Mouse (Mus musculus) left cerebral cortex, postnatal 10 days (tissue): ENCODE data around the gene Tmem110. TPM values are rescaled to one million over a fixed set of nuclear protein-coding genes. Genes with fewer than 3 reads are reported as not detected.

Source experiments
- DNase-seq, 2 experiments: peaks; one replicate each; pipeline ENCODE4 v3.0.0; 2021 to 2022; ENCODE audit warnings: low spot score in 2 of 2, mixed read lengths in 1 of 2; ENCODE audit errors: extremely low spot score in 1 of 2
- intact Hi-C: fragments of 180-260 bp; cut with DNase I; formaldehyde crosslinking; loops from one replicate; pipeline ENCODE4 v1.15.1; 2025
- total RNA-seq, 2 experiments: library from RNA; stranded (reverse); gene quantifications; 2 replicates each; pipeline ENCODE4 v1.2.3; 2021

The Tmem110 gene
- total RNA-seq, 2 experiments from 2014 or later: 22.6 to 24.3 TPM

DNA sequence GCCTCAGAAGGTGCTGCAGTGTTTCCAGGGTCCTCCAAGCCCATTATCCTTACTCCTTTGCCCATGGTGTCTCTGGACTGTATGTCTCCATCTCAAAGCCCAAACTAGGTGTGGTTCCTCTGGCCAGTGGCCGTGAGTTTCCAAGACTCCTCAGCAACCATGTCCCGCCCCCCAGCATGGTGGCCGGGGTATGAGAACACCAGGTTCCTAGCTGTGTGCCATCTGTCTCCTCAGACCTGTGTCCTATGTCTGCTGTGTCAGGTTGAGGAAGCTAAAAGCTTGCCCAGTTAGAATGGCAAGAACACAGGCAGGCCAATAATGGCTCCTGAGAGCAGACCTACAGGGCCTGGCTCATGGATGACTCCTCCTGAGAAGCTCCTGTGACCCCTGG is 56.3 kb downstream of the Tmem110 start:
- DNase-seq: no peak
- intact Hi-C loops: no loop called here

DNA sequence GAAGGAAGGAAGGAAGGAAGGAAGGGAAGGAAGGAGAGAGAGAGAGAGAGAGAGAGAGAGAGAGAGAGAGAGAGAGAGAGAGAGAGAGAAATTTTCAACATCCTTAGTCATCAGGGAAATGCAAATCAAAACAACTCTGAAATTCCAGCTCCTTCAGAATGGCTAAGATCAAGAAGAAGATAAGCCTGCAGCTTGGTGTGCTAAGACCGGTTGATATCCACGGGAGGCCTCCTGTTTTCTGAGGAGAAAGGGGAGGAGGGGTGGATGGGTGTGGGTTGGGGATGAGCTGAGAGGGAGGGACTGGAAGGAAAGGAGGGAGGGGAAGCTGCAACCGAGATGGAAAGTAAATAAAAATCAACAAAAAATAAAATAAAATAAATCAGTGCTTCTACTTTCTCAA is 59.9 kb downstream of the Tmem110 start:
- intact Hi-C loops: no loop called here

DNA sequence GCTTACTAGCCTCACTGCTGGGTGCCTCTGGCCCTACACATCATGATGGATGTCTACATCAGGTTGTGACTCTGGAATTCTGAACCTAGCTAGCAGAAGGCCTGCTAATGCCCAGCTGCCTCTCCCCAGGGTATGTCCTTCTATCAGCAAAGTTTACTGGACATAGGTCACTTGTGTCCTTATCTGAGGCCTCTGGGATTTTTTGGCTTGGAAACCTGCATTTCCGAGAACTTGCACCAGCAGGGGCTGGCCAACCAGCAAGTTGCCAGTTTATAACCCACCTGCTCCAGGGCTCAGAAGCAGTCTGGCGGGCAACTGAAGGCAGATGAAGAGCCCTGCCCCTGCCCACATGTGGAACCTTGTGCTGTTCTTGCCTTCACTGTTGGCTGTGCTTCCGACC is 60.8 kb downstream of the Tmem110 start, which contains the start of gene Itih4:
Gene Itih4 (plus strand): TSS at position 273 of the 400 bp plus-strand sequence.
- DNase-seq: no peak
- intact Hi-C loops: no loop called here

More for the DNA sequence above, 59.9 kb downstream of the Tmem110 start:
- no peak for DNase-seq

DNA sequence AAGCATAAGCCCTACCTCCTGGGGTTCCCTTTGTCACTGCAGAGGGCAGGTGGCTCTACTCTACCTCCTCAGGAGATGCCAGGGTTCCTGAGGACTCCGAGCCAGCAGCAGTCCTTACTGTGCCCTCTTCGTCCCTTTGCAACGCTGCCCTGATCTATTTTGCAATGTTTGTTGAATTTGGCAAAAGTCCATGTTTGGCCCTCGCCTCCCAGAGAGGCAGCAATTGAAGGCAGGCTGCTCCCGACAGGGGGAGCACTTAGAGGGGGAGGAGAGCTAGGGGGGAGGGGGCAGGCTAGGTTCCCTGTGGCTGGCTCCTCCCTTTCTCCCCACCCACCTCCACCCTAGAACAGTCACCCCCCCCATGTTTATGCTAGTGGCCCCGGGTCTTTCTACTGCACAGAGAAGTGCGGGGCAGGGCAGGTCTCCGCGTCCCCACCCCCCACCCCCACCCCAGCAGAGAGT is 62.9 kb downstream of the Tmem110 start:
- DNase-seq: peak in 1 of 2 experiments; percentile 73
- intact Hi-C loops: no loop called here

DNA sequence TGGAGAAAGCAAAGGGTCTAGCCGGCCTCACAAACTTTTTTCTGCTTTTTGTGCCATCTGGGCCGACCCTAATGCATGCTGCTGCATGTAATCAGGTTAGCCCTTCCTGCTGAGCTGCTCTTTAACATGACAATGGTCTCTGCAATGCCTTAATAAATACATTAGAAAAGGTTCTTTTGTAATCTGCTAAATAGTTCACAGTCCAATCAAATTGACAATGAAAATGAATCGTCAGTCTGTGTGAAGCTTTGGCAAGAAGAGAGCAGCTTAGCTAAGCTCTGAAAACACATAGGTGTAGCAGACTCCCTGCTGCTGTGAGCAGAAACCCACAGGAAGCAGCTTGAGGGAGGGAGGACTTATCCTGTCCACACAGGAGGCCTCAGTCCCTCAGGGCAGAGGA is 74.6 kb downstream of the Tmem110 start:
- no peak for DNase-seq
- intact Hi-C loops: no loop called here

DNA sequence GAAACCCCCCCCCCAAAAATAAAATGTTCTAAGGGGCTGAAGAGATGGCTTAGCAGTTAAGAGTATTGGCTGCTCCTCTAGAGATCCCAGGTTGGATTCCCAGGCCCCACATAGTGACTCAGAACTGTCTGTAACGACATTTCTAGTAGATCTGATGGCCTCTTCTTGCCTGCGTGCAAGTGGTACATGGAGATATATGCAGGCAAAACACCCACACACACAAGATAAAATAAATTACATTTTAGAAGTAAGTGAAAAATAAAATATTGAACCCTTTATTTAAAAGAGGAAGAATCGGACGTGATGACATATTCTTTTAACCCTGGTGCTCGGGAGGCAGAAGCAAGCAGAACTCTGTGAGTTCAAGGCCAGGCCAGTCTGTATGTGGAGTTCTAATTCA is 77.2 kb downstream of the Tmem110 start:
- intact Hi-C loops: no loop called here
- no peak for DNase-seq

DNA sequence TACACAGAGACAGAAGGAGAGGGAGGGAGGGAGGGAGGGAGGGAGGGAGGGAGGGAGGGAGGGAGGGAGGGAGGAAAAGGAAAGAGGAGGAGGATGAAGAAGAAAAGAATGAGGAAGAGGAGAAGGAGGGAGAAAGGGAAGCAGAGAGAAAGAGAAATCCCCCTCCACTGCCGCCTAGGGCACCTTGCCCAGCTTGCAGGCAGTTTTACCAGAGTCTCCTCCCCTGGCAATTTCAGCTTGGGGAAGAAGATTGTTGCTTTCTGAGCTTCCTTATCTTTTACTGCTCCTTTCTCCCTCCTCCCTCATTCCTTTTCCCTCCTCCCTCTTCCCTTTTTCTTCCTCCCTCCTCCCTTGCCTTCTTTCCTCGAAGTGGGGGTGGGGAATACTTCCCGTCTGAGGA is 77.6 kb downstream of the Tmem110 start:
- intact Hi-C loops: no loop called here
- no peak for DNase-seq

DNA sequence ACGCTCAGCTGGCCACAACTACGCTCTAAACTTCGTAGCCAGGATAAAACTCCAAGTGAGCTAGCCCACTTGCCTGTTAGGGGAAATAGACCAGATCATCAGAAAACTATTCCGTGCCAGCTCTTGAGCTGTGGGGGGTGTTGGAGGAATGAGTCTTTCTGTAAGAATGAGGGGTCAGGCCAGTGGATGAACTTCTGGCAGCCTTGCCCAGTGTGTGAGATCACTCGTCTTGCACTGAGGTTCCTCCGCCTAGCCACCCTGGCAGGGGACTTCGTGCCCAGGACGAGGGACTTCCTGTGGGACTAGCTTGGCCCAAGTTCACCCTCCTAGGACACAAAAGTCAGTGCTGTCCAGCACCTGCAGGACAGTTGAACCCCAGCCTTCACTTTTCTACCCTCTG is 78.9 kb downstream of the Tmem110 start:
- intact Hi-C loops: no loop called here

DNA sequence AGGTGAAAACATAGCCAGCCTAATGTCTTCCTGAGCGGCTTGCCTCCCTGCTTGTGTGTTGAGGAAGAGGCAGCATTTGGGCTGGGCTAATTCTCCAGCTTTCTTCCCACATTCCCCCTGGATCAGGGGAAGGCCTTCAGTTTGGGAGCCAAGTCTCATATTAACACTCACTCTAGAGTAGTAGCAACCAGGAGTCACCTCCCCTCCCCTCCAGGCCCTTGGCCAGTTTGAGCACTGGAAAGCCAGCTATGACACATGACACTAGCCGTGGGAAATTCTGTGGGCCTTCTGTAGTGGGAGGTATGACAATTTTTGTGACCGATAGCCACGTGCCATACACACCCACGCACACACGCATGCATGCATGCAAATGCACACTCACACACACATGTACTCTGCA is 80.6 kb downstream of the Tmem110 start:
- DNase-seq: no peak
- intact Hi-C loops: no loop called here

More for the DNA sequence above, 78.9 kb downstream of the Tmem110 start:
- DNase-seq: no peak

DNA sequence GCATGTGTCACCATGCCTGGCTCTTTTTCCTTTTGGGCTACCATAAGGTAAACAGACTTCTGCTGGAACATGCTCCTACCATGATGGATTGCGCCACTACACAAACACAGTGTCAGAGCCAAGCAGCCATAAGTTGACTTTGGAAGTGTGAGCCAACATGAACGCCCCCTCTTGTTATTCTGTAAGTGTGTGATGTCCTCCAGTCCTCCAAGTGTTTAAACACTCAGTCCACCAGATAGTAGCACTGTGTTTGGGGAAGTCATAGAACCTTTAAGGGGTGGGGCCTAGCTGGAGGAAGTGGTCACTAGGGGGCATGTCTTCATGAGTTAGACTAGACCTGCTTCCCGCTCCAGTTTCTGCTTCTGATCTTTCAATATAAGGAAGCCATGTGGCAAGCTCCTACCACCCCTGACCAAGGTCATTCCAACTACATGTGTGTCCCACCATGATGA is 82.5 kb downstream of the Tmem110 start:
- intact Hi-C loops: no loop called here
- no peak for DNase-seq

DNA sequence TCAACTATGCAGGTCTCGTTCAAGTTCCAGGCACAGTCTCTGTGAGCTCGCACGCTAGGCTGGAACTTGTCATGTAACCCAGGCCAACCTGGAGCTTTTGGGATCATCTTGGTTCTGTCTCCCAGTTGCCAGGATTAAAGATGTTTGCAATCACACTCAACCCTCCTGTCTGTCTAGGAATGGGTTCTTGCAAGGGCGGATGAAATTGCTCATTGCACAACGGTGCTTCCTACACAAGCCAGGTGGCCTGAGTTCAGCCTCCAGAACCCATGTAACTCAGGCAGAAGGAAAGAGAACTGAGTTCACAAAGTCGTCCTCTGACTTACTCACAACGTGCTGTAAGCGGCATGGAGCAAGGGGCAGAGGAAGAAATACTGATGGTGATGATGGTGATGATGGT is 85.8 kb downstream of the Tmem110 start:
- no peak for DNase-seq
- intact Hi-C loops: no loop called here

DNA sequence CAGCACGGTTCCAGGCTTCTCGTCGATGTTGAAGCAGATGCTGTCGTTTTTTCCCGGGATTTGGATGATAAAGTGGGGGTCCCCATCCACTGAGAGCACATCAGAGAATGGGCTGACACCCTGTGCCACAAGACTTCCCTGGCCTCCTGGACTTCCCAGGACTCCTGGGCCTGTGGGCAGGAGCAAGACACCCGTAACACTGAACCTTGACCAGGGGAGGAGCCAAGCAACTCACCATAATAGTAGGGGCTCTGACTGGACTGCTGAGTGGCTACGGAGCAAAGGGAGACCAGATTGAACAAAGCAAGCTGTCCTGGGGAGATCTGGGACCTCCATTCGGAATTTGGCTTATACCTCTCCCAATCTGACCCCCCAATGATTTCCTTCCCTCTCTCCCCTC is 87.3 kb downstream of the Tmem110 start:
- no peak for DNase-seq
- intact Hi-C loops: no loop called here

DNA sequence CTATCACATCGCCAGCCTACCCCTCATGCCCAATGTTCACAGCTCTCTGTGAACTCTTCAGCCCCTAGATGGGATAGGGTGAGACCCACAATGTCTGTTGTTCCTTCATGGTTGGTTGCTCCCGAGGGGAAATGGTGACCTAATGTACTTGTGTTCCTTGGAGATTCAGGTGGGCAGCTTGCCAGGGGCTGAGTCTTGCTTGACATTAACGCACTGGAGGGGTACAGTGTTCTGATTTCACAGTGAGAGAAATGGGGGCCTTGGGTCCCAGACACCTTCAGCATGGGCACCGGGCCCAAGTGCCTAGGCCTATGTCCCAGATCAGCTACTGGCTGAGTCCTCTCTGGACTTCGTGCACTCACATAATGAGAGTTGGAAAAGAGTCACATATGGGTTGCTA is 88.0 kb downstream of the Tmem110 start:
- intact Hi-C loops: no loop called here
- peak in 1 of 2 experiments; percentile 43 for DNase-seq

DNA sequence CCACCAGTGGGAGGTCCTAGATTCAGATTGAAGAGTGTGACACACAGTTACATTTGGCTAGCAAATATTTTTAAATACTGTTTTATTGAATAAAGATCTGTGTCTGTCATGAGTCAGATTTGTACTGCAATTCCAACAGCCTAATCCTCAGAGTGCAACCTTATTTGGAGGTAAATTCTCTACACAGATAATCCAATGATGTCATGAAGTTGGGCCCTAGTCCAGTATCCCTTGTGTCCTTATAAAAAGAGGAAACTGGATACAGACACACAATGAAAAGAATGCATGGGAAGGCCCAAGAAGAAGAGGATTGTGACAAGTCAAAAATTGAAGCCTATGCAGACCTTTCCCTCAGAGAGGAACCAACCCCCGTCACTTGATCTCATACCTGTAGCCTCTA is 91.1 kb downstream of the Tmem110 start:
- no peak for DNase-seq
- intact Hi-C loops: no loop called here

DNA sequence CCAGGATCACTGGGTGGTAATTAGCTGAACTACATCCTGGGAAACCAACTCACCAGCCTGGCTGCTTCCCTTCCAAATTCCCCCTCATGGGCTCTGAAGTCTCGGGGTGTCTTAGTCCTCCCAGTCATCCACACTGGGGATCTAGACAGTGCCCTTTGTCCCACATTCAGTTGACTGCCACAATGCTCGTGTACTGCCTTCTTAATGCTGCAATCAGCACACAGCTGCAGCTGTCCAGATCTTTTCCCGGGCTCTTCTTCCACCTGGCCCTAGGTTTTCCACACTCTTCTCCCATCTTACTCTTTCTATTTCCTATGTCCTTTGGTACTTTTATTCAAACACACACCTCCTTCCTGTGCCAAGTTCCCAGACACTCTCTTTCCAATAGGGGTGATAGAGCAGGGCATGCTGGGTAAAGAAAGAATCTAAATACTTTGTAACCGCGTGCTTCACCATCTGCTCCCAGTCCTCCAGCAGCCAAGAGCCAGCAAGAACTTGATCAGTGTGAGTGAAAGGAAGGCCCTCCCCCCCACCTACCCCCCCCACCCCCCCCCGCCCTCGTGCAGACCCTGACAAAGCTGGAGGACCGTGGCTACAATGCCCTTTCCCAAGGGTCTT is 96.8 kb downstream of the Tmem110 start:
- peak in 1 of 2 experiments; percentile 26 for DNase-seq
- intact Hi-C loops: no loop called here

DNA sequence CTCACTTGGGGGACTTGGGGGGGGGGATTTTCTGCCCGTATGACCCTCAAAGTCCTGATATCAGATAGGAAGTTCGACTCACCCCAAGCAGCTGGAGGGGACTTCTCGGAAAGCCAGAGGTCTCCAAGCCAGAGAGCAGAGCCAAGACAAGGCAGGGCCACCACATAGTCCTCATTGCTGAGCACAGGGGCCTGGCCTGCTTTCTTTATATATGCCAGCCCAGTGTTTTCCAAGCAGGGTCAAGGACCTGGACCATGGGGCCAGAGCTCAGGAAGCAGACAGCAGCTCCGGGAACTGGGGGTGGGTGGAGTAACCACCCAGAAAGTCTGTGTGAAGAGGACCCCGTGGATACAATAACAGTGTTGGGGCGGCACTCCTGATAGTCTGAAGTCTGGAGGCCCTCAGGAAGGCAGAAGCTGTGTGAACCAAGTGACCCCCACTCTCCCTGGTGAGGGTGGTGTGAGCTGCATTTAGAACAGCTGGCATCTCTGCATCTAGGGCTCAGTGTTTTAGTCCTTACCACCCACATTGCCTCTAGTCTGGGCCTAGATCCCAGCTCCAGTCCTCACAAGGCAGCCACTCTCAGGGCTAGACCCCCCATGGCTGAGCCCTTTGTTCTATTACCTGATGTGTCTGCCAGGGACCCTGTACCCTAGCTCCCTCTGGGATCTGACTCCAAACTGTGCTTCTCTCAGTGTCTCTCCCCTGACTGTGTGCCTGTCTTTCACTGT is 98.2 kb downstream of the Tmem110 start, which contains the start of gene Itih3:
Gene Itih3 (minus strand): TSS at position 386 of the 731 bp plus-strand sequence.
- intact Hi-C loops: no loop called here
- DNase-seq: peak; percentile 31 to 36

DNA sequence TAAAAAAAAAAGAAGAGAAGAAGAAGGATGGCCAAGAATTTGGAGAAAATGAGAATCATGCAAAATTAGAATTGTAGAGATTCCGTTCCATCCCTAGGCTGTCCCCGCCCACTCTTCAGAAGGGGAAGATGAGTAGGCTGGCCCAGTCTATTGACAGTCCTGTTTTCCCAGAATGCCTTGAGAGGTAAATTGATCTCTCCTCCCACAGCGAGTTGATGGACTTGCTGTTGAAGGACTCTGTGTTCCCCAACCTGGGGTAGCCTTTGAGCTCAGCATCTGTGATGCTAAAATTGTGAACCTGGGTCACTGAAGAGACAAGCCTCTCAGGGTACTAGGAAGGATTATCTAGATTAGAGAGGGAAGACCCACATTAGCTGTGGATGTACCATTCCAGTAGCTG is 100.1 kb downstream of the Tmem110 start:
- intact Hi-C loops: no loop called here
- DNase-seq: no peak
